Mouse (Mus musculus) cerebellum, adult 18-20 months (tissue): ENCODE data around the gene Ano3.

Source experiments
- DNase-seq, 2 experiments: peaks; one replicate each; pipeline ENCODE4 v3.0.0; 2021

The Ano3 gene

DNA sequence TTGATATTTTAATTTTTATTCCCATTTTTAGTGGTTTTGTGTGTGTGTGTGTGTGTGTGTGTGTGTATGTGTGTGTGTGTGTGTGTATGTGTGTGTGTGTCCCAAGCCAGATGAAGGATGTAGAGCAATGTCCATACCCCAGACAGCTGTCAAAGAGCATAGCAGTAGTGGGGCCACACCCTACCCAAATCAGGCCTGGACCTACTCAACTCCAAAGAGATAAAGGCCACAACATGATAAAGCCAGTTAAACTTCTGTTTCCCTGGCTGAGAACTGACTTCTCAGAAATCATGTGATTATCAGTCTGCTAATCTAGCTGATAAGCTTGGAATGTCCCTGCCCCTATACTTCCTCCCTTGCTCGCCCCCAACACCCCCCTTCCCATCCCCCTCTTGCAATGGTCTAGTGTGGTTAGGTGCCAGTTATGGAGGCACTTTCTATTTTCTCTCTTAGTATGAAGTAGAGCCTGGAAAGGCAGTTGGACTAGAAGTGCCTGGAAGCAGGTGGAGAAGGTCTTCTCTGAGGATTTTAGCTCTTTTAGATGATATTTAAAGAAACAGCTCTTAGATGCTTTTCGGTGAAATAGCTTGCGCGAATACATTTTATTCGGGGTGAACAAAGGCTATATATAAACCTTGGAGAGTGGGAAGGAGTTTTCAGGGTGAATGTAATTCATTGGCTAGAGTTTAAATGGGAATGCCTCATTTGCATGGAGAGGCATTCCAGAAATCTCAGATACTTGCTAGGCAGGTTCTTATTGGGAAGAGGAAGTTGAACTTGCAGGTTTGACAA lies 144.2 kb downstream of the Ano3 start:
- DNase-seq: no peak

DNA sequence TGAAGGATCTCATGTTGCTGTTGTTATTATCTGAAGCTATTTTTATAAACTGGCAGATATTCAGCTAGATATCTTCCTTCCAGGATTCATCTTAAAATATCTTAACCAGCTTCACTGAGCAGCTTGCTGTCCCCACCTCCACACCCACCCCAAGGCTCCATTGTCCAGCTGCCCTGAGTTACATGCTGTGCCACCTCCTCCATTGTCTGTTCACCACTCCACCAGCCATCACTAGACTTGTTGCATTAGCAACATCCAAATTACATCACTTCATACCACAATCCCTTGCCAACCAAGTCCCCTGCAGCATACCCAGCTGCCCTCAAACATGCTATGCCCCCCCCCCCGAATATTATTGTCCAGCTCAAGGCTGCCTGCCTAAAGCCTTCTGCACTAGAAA lies 154.8 kb downstream of the Ano3 start:
- DNase-seq: no peak

DNA sequence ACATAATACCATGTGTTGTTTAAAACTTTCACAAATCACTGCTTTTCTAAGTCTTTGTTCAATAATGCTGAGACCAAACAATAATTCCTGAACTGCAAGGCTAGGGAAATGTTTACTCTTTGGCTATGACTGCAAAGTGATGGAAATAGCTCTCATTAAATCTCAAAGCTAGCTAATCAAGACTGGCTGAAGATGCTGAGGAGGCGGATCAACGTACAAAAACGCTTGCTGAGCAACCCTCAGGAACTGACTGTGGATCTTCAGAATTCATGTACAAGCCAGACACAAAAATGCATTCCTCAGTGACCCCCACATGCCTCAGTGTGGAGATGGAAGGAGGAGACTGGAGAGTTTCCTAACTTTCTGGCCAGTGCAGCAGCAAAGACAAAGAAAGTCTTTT lies 155.3 kb downstream of the Ano3 start:
- DNase-seq: no peak

DNA sequence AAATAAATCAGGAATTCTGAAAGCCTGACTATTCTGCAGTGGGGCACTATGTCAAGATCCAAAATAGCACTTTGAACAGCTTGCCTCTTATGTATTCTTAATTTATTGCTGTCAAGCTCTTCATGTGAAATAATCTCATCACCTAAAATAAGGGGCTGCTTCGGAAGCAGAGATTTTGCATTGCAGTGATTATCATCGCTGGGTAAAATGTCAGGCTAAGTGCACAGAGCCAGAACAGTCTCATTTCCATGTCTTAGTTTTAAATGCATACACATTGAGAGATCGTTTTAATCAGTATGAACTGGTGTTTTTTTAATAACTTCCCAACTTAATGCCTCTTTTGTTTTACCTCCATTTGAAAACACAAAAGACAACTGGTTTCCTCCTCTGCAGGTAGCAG lies 163.3 kb downstream of the Ano3 start:
- DNase-seq: no peak

DNA sequence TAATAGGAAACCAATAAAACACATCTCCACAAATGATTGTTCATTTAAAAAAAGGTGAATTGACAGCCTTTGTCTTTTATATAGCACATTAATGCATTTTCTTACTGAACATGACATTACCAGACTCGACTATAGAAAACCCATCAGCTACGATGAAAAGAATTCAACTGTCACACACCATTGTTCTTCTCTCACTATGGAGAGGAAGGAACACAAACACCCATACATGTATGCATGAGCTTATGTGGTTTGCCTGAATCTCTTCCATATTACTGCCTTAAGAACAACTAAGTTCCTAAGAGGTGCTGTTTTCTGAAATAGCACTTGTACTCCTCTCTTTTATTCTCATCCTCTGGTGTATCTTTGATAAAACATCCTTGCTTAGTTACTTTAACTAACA lies 191.3 kb downstream of the Ano3 start:
- no peak for DNase-seq

DNA sequence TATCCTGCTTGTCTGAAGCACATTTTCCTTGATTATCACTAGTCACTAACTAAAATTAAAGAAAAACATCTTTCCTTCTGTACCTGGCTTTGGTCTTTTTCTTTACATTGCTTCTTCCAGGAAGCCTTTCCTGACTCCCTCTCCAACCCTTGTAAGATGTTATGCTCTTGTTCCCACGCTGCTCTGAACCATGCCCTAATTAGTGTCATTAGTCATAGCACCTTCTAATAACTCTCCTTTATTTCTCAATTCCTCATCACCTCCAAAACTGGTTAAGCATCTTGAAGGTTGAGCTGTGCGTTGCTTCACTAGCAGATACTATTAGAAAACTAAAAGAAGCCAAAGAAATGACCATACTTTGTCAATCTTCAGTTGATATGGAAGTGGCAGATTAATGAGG lies 193.2 kb downstream of the Ano3 start:
- no peak for DNase-seq

DNA sequence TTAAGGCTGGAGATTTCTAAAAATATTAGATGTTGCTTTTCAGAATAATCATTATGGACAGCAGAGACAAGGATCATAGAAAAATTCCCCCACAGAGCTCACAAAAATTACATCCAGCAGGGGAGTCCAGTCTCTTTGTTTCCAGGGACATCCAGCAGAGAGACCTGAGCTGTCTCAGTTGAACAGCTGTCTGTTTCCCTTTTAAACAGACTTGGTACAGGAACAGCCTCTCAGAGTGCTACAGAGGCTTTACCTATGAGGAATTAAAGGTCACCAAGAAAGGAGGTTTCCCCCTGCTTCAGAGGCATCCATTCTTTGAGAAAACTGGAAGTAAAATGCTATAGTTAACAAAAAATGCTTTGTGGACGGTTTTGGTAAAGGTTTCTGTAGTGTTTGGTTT lies 210.2 kb downstream of the Ano3 start:
- DNase-seq: no peak

DNA sequence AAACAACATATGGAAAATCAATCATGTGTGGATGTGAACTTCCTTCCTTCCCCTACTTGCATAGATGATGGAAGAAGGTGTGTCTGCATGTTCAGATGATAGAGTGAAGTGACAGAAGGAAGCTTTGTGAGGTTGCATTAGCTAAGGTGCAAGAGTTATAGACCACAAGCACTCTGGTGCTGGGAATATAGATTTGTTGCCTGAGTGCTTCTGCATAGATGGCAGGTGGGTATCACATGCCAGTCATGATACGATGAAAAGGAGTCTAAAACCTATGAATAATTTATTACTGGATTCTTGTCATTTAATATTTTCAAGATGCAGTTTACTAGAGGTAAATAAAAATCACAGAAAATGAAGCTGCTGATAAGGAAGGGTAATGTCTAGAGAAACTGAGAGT lies 210.9 kb downstream of the Ano3 start:
- no peak for DNase-seq

DNA sequence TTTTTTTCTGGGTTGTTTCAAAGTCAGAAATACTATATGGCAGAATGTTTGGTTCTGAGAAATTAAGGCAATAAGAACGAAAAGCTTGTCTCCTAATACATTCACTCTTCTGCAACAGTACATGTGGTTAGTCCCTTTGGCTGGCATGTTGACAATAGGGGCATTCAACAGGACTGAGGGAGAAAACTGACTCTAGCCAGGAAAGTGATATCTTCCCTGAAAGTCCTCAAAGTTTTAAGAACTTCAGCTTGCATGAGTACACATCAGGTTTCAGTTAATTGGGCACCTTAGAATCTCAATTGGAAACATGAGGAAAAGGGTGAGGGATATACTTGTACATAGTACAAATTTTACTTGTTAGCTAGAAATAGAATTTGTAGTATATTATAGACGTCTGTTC lies 212.7 kb downstream of the Ano3 start:
- no peak for DNase-seq

DNA sequence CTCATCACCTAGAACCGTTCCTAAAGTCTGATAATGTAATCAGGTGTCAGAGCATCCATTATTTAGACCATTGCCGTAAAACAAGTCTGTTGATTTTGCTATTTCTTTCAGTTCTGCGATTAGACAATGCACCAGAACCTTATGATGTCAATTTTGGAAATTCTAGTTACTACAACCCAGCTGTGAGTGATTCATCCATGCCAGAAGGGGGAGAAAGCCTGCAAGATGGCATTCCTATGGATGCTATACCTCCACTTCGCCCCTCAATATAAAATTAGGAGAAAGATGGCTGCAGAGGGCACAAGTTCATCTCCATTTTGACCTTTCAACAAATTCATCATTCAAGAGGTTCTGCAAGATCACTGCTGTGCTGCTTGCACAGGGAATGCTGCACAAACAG lies 213.5 kb downstream of the Ano3 start:
- DNase-seq: no peak

DNA sequence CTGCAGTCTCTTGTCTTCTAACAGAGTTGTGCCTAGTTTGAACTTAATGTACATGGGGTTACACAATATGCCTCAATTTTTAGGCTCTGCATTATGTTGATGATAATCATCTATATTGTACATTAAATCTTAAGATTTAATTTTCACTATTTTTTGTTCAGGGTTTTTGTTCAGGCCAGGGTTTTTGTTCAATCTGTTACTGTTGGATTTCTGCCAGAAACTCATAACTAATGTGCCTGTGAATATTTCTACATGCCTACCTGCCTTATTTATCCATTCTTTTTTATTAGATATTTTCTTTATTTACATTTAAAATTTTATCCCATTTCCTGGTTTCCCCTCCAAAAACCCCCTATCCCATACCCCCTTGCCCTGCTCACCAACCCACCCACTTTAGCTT lies 224.6 kb downstream of the Ano3 start:
- no peak for DNase-seq

DNA sequence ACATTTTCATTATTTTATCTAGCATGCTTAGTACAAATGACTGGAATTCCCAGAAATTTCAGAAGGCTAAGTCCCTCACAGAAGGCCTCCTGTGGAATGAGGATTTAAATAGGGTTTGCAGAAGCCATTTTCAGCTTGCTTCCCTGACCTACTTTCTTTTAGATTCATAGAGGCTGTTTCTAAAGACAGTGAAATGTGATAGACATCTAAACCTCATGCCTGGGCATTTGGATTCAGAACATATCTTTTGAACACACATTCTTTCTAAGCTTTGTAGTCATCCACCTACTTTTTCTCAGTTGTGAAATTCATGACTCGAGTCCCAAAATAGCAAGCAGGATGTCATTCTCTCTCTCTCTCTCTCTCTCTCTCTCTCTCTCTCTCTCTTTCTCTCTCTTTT lies 228.5 kb downstream of the Ano3 start:
- DNase-seq: no peak

DNA sequence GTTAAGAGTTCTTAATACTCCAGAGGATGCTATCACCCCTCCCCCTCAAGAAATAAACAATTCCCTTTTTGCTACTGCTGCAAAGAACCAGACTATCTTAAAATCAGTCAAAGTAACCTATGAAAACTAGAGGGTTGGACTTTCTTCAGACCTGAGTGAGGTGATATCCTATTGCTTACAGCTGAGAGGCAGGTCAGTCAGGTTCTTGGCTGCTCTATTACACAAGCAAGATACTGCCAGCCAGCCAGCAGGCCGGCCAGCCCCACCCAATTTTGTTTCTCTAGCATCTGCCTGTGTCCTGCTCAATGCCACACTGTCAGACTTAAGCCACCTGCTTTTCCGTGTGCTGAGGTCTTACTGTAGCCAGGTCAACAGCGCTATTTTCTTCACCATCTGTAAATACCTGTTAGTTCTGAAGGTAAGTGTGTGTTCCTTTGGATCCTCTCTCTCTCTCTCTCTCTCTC lies 229.4 kb downstream of the Ano3 start, which contains the start of gene Muc15:
Gene Muc15, plus strand, starts transcription at position 51 of the 464 bp plus-strand sequence.
- DNase-seq: peak; percentile 36 to 44

DNA sequence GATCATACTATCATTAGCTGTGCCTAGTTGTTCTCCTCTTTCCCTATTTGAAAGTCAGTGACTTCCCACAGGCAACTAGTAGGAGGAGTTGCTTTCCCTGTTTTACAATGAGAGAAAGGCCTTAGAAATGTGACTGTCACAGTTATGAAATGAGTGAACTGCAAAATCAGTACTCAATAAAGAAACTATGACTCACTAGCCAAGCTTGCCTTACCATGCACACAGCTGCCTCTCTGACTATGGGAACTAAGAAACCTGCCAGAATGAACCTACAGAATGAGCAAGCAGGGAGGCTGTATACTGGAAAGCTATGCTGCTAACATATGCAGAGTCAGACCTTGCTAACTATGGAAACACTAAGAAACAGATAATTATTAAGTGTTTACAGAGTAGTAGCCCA lies 231.7 kb downstream of the Ano3 start:
- DNase-seq: no peak

DNA sequence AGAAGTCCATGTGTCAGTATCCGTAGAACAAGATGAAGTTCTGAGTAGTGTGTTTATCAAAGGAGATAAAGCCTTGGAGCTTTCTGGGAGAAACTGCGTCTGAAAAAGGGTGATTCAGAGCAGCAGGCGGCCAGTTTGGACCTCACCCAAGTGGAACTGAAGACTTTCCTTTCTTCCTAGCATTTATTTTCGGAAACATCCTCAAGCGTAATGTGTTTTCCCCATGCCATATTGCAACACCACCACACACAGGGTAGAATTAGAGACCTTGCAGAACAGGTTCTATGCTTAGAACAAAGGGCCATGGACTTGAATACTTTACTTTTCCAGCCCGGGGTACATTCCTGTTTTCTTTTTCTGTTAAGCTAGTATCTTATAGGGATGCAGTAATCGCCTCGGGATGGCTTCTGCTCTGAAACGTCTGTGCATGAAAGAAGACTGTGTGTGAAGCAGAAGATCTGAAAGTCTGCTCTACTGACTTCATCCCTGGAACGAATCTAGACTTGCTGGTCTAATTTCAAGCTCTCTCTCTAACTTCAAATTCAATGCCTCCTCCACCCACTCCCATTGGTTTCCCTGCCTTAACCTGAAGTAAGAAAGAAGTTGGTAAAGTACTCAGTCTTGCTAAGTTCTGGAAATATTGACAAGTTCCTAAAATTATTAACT lies 240.5 kb downstream of the Ano3 start:
- DNase-seq: peak in 1 of 2 experiments; percentile 17

DNA sequence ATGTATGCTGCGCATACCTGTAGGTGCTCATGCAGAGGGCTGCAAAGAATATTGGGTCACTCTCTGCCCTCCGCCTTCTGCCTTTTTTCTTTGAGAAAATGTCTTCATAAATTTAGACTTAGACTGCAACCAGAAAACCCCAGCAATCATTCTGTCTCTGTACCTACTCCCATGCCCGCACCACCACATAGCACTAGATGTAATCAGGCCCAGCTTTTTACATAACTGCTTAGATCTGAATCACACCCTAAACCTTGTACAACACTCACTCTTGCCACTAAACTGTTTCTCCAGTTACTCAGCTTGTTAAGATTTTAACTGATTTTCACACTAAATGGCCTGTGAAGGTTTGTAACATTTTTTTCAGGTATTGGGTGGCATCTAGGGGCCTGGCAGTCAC lies 241.3 kb downstream of the Ano3 start:
- no peak for DNase-seq

DNA sequence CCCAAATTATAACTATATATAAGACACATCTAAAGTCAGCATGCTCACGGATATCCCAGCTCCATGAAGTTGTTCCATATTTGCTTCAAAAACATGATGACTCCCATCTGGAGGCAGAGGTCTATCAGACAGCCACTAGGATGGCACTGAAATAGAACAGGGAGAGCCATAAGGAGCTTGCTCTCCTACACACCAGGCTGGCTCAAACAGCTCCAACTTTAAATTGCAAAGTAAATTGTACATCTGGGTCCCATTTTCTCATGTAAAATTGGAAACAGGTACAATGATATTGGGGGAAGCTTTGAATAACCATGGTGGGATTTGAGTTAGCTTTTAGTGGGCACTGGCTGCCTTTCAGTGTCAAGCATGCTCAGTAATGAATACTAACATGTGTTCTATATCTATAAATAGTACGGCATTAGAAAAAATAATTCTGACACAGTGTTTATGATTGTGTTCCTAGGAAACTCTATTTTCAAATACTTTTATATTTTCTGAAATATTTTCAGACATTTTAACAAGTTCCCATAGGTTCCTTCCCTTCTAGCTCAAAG lies 279.6 kb downstream of the Ano3 start:
- DNase-seq: no peak

DNA sequence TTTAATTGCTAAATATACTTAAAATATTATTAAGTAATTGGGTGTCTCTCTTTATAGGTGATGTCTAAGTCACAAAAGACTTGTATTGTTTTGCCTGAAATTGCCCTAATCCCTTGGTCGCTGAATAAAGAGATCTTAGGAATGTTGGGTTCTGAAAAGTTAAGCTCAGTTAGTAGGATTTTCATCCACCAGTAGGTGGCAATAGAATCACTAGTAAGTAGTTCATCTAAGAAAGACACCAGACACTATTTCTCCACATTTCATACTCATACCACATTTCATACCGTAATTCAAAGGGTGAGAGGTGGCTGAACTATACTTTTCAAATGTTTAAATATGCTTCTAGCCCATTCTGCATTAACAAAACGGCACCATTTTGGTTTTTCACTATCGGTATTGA lies 287.4 kb downstream of the Ano3 start:
- peak in 1 of 2 experiments; percentile 5 for DNase-seq

DNA sequence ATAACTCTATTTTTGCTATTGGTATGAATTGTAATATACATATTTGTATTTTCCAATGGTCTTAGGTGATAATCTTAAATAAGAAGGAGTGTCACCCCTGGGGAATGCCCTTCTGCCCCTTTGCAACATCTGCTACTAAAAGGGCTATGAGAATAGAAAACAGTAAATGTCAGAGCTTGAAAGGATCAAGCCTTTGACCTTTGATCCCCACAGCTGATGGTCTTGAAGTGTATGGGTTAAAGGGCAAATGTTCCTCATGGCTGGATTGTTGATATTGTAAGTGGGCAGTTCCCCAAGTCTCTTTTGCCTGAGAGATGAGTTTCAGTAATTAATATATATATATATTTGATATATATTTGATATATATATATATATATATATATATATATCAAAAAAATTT lies 305.9 kb downstream of the Ano3 start:
- no peak for DNase-seq

DNA sequence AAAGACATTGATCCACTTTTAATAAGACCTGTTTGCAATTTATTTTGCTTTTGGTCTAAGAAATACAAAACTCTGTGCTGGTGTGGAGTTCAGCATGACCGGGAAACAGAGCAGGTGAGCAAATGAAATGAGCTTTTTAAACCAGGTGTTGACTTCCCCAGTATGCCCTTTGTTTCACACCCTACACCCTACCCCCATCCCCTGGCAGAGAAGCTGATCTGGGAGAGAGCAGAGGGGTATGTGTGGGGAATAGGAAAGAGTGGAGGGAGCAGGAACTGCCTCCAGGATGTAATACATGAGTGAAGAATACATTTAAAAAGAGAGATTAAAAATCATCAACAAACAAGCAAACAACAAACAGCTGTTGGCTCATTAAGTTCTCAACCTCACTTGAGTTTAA lies 306.4 kb downstream of the Ano3 start:
- no peak for DNase-seq
